Mouse (Mus musculus): ENCODE data around the gene Mpped2. TPM values are rescaled to one million over a fixed set of nuclear protein-coding genes. Genes with fewer than 3 reads are reported as not detected.

Gene Mpped2
- polyA plus RNA-seq, 1 experiment from 2014 or later, result 102 TPM

- Histone ChIP-seq H3K36me3 (replicated peaks; ENCODE audit: control insufficient read depth, insufficient read depth, low read depth, low read length) (no peaks in the 10 kb centered on the region), H3K9ac (replicated peaks; ENCODE audit: low read length) (no peak overlapping the region), H3K9me3 (replicated peaks; ENCODE audit: control insufficient read depth, low read length) (no peaks in the 10 kb centered on the region), H3K4me3 (ENCODE audit: low read depth, low read length) (no peak overlapping the region), H3K4me1 (ENCODE audit: control insufficient read depth, insufficient read depth, low read length) (no peaks in the 10 kb centered on the region), H3K27me3 (ENCODE audit: control insufficient read depth, insufficient read depth, low read length) (no peaks in the 10 kb centered on the region), H3K27ac (replicated peaks; ENCODE audit: low read depth, low read length) (no peak overlapping the region), H3K4me2 (ENCODE audit: low read depth, low read length) (no peak overlapping the region)
- DNase-seq (ENCODE audit: low spot score) (peak; percentile 55), ATAC-seq (replicated peaks; ENCODE audit: insufficient number of reproducible peaks, low FRiP score, low TSS enrichment, low read depth) (no peak)
- WGBS, result 33% methylated on average over 11 of the region's 11 CpGs
These were observed 27.8 kb upstream of the Mpped2 start for GRCm38 (mm10) chr2:106665271-106665670.

- whole genome bisulfite sequencing, result 79% methylated on average over 8 of the region's 8 CpGs
These were observed 18.8 kb upstream of the Mpped2 start for GRCm38 (mm10) chr2:106674319-106674718.

GRCm38 (mm10) chr2:106677449-106677848, 15.6 kb upstream of the Mpped2 start:
- no peak overlapping the region for H3K4me3 ChIP-seq (ENCODE audit: low read depth, low read length)
- no peaks in the 10 kb centered on the region for H3K36me3 ChIP-seq (replicated peaks; ENCODE audit: control insufficient read depth, insufficient read depth, low read depth, low read length)
- no peak overlapping the region for H3K4me2 ChIP-seq (ENCODE audit: low read depth, low read length)
- ATAC-seq (replicated peaks; ENCODE audit: insufficient number of reproducible peaks, low FRiP score, low TSS enrichment, low read depth) (no peak), DNase-seq (ENCODE audit: low spot score) (no peak)
- no peaks in the 10 kb centered on the region for H3K4me1 ChIP-seq (ENCODE audit: control insufficient read depth, insufficient read depth, low read length)
- H3K9me3 ChIP-seq (replicated peaks; ENCODE audit: control insufficient read depth, low read length), result no peaks in the 10 kb centered on the region
- H3K27ac ChIP-seq (replicated peaks; ENCODE audit: low read depth, low read length), result no peak overlapping the region
- WGBS, result 58% methylated on average over 2 of the region's 2 CpGs
- no peaks in the 10 kb centered on the region for H3K27me3 ChIP-seq (ENCODE audit: control insufficient read depth, insufficient read depth, low read length)
- H3K9ac ChIP-seq (replicated peaks; ENCODE audit: low read length), result no peak overlapping the region

More at GRCm38 (mm10) chr2:106674319-106674718, 18.8 kb upstream of the Mpped2 start:
- H3K9ac ChIP-seq (replicated peaks; ENCODE audit: low read length), result no peak overlapping the region
- DNase-seq (ENCODE audit: low spot score), result no peak
- H3K36me3 ChIP-seq (replicated peaks; ENCODE audit: control insufficient read depth, insufficient read depth, low read depth, low read length), result no peaks in the 10 kb centered on the region
- H3K4me1 ChIP-seq (ENCODE audit: control insufficient read depth, insufficient read depth, low read length), result no peaks in the 10 kb centered on the region
- H3K27ac ChIP-seq (replicated peaks; ENCODE audit: low read depth, low read length), result no peak overlapping the region
- H3K4me3 ChIP-seq (ENCODE audit: low read depth, low read length), result no peak overlapping the region
- no peak overlapping the region for H3K4me2 ChIP-seq (ENCODE audit: low read depth, low read length)
- ATAC-seq (replicated peaks; ENCODE audit: insufficient number of reproducible peaks, low FRiP score, low TSS enrichment, low read depth), result no peak
- no peaks in the 10 kb centered on the region for H3K27me3 ChIP-seq (ENCODE audit: control insufficient read depth, insufficient read depth, low read length)
- H3K9me3 ChIP-seq (replicated peaks; ENCODE audit: control insufficient read depth, low read length), result no peaks in the 10 kb centered on the region

- ATAC-seq (replicated peaks; ENCODE audit: insufficient number of reproducible peaks, low FRiP score, low TSS enrichment, low read depth), result no peak
- Histone ChIP-seq H3K27ac (replicated peaks; ENCODE audit: low read depth, low read length) (no peak overlapping the region), H3K27me3 (ENCODE audit: control insufficient read depth, insufficient read depth, low read length) (no peaks in the 10 kb centered on the region), H3K4me2 (ENCODE audit: low read depth, low read length) (no peak overlapping the region), H3K36me3 (replicated peaks; ENCODE audit: control insufficient read depth, insufficient read depth, low read depth, low read length) (no peaks in the 10 kb centered on the region), H3K9ac (replicated peaks; ENCODE audit: low read length) (no peak overlapping the region), H3K9me3 (replicated peaks; ENCODE audit: control insufficient read depth, low read length) (no peaks in the 10 kb centered on the region), H3K4me3 (ENCODE audit: low read depth, low read length) (no peak overlapping the region), H3K4me1 (ENCODE audit: control insufficient read depth, insufficient read depth, low read length) (no peaks in the 10 kb centered on the region)
- peak; percentile 33 for DNase-seq (ENCODE audit: low spot score)
- WGBS, result 58% methylated on average over 5 of the region's 5 CpGs
These were observed 13.2 kb upstream of the Mpped2 start for GRCm38 (mm10) chr2:106679720-106680455.

GRCm38 (mm10) chr2:106683185-106683831, 9.8 kb upstream of the Mpped2 start:
- DNase-seq (ENCODE audit: low spot score), result peak; percentile 55
- no peaks in the 10 kb centered on the region for H3K36me3 ChIP-seq (replicated peaks; ENCODE audit: control insufficient read depth, insufficient read depth, low read depth, low read length)
- H3K4me3 ChIP-seq (ENCODE audit: low read depth, low read length), result no peak overlapping the region
- no peak overlapping the region for H3K4me2 ChIP-seq (ENCODE audit: low read depth, low read length)
- peak; percentile 78; the same call in 1 of the 2 replicates for ATAC-seq (replicated peaks; ENCODE audit: insufficient number of reproducible peaks, low FRiP score, low TSS enrichment, low read depth)
- no peaks in the 10 kb centered on the region for H3K4me1 ChIP-seq (ENCODE audit: control insufficient read depth, insufficient read depth, low read length)
- 0 out of 2 replicates have a peak overlapping the region, but pooled peaks have one; percentile 20 for H3K27ac ChIP-seq (replicated peaks; ENCODE audit: low read depth, low read length)
- H3K27me3 ChIP-seq (ENCODE audit: control insufficient read depth, insufficient read depth, low read length), result no peaks in the 10 kb centered on the region
- 28% methylated on average over 9 of the region's 9 CpGs for WGBS
- no peaks in the 10 kb centered on the region for H3K9me3 ChIP-seq (replicated peaks; ENCODE audit: control insufficient read depth, low read length)
- H3K9ac ChIP-seq (replicated peaks; ENCODE audit: low read length), result no peak overlapping the region; the same call in 1 of the 2 replicates

- Histone ChIP-seq H3K4me3 (ENCODE audit: low read depth, low read length) (no peak overlapping the region), H3K4me1 (ENCODE audit: control insufficient read depth, insufficient read depth, low read length) (no peaks in the 10 kb centered on the region), H3K9ac (replicated peaks; ENCODE audit: low read length) (no peak overlapping the region), H3K36me3 (replicated peaks; ENCODE audit: control insufficient read depth, insufficient read depth, low read depth, low read length) (no peaks in the 10 kb centered on the region), H3K27ac (replicated peaks; ENCODE audit: low read depth, low read length) (0 out of 2 replicates have a peak overlapping the region, but pooled peaks have one; percentile 20), H3K9me3 (replicated peaks; ENCODE audit: control insufficient read depth, low read length) (no peaks in the 10 kb centered on the region), H3K4me2 (ENCODE audit: low read depth, low read length) (no peak overlapping the region), H3K27me3 (ENCODE audit: control insufficient read depth, insufficient read depth, low read length) (no peaks in the 10 kb centered on the region)
- DNase-seq (ENCODE audit: low spot score) (no peak), ATAC-seq (replicated peaks; ENCODE audit: insufficient number of reproducible peaks, low FRiP score, low TSS enrichment, low read depth) (no peak)
- WGBS, result 51% methylated on average over 4 of the region's 4 CpGs
These were observed 9.2 kb upstream of the Mpped2 start for GRCm38 (mm10) chr2:106683832-106684231.

- Histone ChIP-seq H3K4me2 (ENCODE audit: low read depth, low read length) (no peak overlapping the region; the same call in 1 of the 2 replicates), H3K4me3 (ENCODE audit: low read depth, low read length) (no peak overlapping the region), H3K27ac (replicated peaks; ENCODE audit: low read depth, low read length) (no peak overlapping the region), H3K9me3 (replicated peaks; ENCODE audit: control insufficient read depth, low read length) (no peaks in the 10 kb centered on the region), H3K36me3 (replicated peaks; ENCODE audit: control insufficient read depth, insufficient read depth, low read depth, low read length) (no peaks in the 10 kb centered on the region), H3K27me3 (ENCODE audit: control insufficient read depth, insufficient read depth, low read length) (no peaks in the 10 kb centered on the region), H3K4me1 (ENCODE audit: control insufficient read depth, insufficient read depth, low read length) (no peaks in the 10 kb centered on the region), H3K9ac (replicated peaks; ENCODE audit: low read length) (no peak overlapping the region)
- DNase-seq (ENCODE audit: low spot score) (no peak), ATAC-seq (replicated peaks; ENCODE audit: insufficient number of reproducible peaks, low FRiP score, low TSS enrichment, low read depth) (no peak)
- WGBS, result 2% methylated on average over 6 of the region's 6 CpGs
These were observed 1.2 kb upstream of the Mpped2 start for GRCm38 (mm10) chr2:106691753-106692363.

- Histone ChIP-seq H3K9me3 (replicated peaks; ENCODE audit: control insufficient read depth, low read length) (no peaks in the 10 kb centered on the region), H3K4me2 (ENCODE audit: low read depth, low read length) (peak overlapping the region; percentile 97), H3K9ac (replicated peaks; ENCODE audit: low read length) (no peak overlapping the region), H3K4me1 (ENCODE audit: control insufficient read depth, insufficient read depth, low read length) (no peaks in the 10 kb centered on the region), H3K27ac (replicated peaks; ENCODE audit: low read depth, low read length) (0 out of 2 replicates have a peak overlapping the region, but pooled peaks have one; percentile 99), H3K27me3 (ENCODE audit: control insufficient read depth, insufficient read depth, low read length) (no peaks in the 10 kb centered on the region), H3K4me3 (ENCODE audit: low read depth, low read length) (peak overlapping the region; percentile 86; the same call in 1 of the 2 replicates), H3K36me3 (replicated peaks; ENCODE audit: control insufficient read depth, insufficient read depth, low read depth, low read length) (no peaks in the 10 kb centered on the region)
- peak; percentile 61 for DNase-seq (ENCODE audit: low spot score)
- no peak for ATAC-seq (replicated peaks; ENCODE audit: insufficient number of reproducible peaks, low FRiP score, low TSS enrichment, low read depth)
- under 1% methylated on average over 14 of the region's 14 CpGs for whole genome bisulfite sequencing
These were observed 675 bp upstream of the Mpped2 start for GRCm38 (mm10) chr2:106692405-106692782.

Data from embryonic facial prominence, embryonic 11.5 days (tissue).